8 mouse cellular contexts compared by ENCODE assay signal in the genomic region with DNA sequence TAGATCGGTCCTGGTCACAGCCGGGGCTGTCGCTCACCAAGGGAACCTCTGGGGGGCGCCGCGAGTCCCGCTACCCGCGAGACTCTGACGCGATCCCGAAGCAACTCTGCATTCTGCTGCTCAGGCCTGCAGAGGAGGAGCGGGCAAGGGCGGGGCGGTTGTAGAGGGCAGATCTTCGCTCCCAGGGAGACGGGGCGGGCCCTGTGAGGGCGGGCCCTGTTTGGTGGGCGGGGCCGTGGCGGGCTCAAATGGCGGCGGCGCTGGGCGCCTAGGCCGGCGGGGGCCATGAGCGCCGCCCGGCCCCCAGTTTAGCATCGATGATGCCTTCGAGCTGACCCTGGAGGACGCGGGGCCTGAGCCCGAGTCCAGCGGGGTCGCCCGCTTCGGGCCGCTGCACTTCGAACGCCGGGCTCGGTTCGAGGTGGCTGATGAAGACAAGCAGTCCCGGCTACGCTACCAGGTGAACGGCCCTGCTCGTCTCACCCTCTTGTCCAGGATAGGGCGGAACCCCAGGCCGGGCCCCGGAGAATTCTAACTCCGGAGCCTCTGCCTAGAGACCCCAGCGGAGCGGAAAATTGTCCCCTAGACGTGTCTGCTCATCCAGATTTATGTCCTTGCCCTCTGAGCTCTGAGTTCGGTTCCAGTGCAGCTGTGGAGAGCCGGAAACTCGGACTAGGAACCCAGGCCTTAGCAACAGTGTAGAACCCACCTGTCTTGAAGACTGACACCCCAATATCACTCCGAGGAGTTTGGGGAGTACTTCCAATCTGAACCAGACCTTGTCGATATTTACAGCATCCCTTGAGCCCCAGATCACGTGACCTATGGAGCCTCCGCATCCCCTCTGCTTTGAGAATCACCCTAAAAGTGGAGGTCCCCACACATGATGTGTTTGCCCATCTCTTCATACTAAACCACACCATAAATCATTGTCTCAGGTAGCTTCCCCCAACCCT. TPM values are rescaled to one million over a fixed set of nuclear protein-coding genes. Genes with fewer than 3 reads are reported as not detected.
DNase-seq lines count a peak whose midpoint lies in the region; ATAC-seq and TF ChIP-seq lines count a peak whose summit lies in the region.

A gene (minus strand): TSS at position 118 of the 956 bp plus-strand sequence.

- DNase-seq in brain, embryonic 14.5 days (ENCODE audit: low read depth) = peak; percentile 99
- peak; percentile 100 for DNase-seq in kidney, postnatal 0 days (ENCODE audit: low spot score)
- DNase-seq in liver, embryonic 11.5 days (ENCODE audit: low spot score) = peak; percentile 98
- DNase-seq in naive thymus-derived CD4-positive, alpha-beta T cell, adult 2 months (ENCODE audit: low read depth) = peak; percentile 98

- under 1% methylated on average over 64 of the region's 64 CpGs for WGBS in heart, embryonic 12.5 days
- under 1% methylated on average over 64 of the region's 64 CpGs for WGBS in kidney, postnatal 0 days
- WGBS in liver, embryonic 11.5 days = 2% methylated on average over 63 of the region's 64 CpGs
- under 1% methylated on average over 60 of the region's 64 CpGs for WGBS in stomach, embryonic 14.5 days

- peak; percentile 91 for TF ChIP-seq POLR2A in brain, embryonic 14.5 days (IDR thresholded peaks at IDR 0.05; ENCODE audit: borderline replicate concordance, extremely low read depth, insufficient read depth, insufficient read length, poor library complexity, severe bottlenecking)

- H3K9me3 ChIP-seq in erythroblast, embryonic 14.5 days (ENCODE audit: control insufficient read depth, low read length) = peaks cover 4% of the 10 kb centered on the region
- H3K9me3 ChIP-seq in heart, embryonic 12.5 days (replicated peaks) = no peaks in the 10 kb centered on the region
- H3K9me3 ChIP-seq in kidney, postnatal 0 days (replicated peaks; ENCODE audit: low read length) = no peaks in the 10 kb centered on the region
- H3K9me3 ChIP-seq in liver, embryonic 11.5 days (ENCODE audit: control insufficient read depth, low read length) = no peaks in the 10 kb centered on the region
- no peaks in the 10 kb centered on the region for H3K9me3 ChIP-seq in stomach, embryonic 14.5 days (ENCODE audit: control insufficient read depth, low read depth, low read length)

- peak; percentile 74 for TF ChIP-seq CTCF in C2C12 (IDR thresholded peaks at IDR 0.05; ENCODE audit: control insufficient read depth, insufficient read depth, insufficient read length)
- peak; percentile 71 for TF ChIP-seq CTCF in brain, embryonic 14.5 days (IDR thresholded peaks at IDR 0.05; ENCODE audit: borderline replicate concordance, extremely low read depth, insufficient read depth, insufficient read length)
- TF ChIP-seq CTCF in kidney, postnatal 0 days (IDR thresholded peaks at IDR 0.05; ENCODE audit: low read depth) = peak; percentile 78

- peak within 1 kb of the TSS; percentile 77 for H3K4me2 ChIP-seq in heart, embryonic 12.5 days
- peak within 1 kb of the TSS; percentile 84 for H3K4me2 ChIP-seq in kidney, postnatal 0 days (ENCODE audit: low read length)
- H3K4me2 ChIP-seq in liver, embryonic 11.5 days = peak within 1 kb of the TSS; percentile 87
- H3K4me2 ChIP-seq in stomach, embryonic 14.5 days (replicated peaks; ENCODE audit: low read depth, low read length) = peak within 1 kb of the TSS; percentile 86

- peak within 1 kb of the TSS; percentile 86 for H3K9ac ChIP-seq in heart, embryonic 12.5 days
- H3K9ac ChIP-seq in kidney, postnatal 0 days (ENCODE audit: low read depth, low read length) = peak within 1 kb of the TSS; percentile 91
- H3K9ac ChIP-seq in liver, embryonic 11.5 days (ENCODE audit: low read depth, low read length) = peak within 1 kb of the TSS; percentile 90
- peak within 1 kb of the TSS; percentile 77 for H3K9ac ChIP-seq in stomach, embryonic 14.5 days (replicated peaks; ENCODE audit: low read depth, low read length)

- H3K27me3 ChIP-seq in C2C12 (ENCODE audit: control insufficient read depth, insufficient read depth, insufficient read length) = no peaks in the 10 kb centered on the region
- H3K27me3 ChIP-seq in erythroblast, embryonic 14.5 days (ENCODE audit: control insufficient read depth) = no peaks in the 10 kb centered on the region
- H3K27me3 ChIP-seq in heart, embryonic 12.5 days (replicated peaks) = no peaks in the 10 kb centered on the region
- H3K27me3 ChIP-seq in kidney, postnatal 0 days (ENCODE audit: insufficient read depth, low read length) = no peaks in the 10 kb centered on the region
- no peaks in the 10 kb centered on the region for H3K27me3 ChIP-seq in liver, embryonic 11.5 days (replicated peaks; ENCODE audit: control insufficient read depth, insufficient read depth, low read length)
- no peaks in the 10 kb centered on the region for H3K27me3 ChIP-seq in stomach, embryonic 14.5 days (ENCODE audit: control insufficient read depth, insufficient read depth, low read length)

- peak within 1 kb of the TSS; percentile 87 for H3K4me3 ChIP-seq in C2C12 (ENCODE audit: insufficient read depth, poor library complexity, severe bottlenecking)
- peak within 1 kb of the TSS; percentile 86 for H3K4me3 ChIP-seq in erythroblast, embryonic 14.5 days (replicated peaks)
- peak within 1 kb of the TSS; percentile 71 for H3K4me3 ChIP-seq in heart, embryonic 12.5 days
- peak within 1 kb of the TSS; percentile 77 for H3K4me3 ChIP-seq in kidney, postnatal 0 days (replicated peaks; ENCODE audit: low read depth, low read length)
- peak within 1 kb of the TSS; percentile 83 for H3K4me3 ChIP-seq in liver, embryonic 11.5 days (ENCODE audit: low read depth, low read length)
- H3K4me3 ChIP-seq in stomach, embryonic 14.5 days (ENCODE audit: low read depth, low read length) = peak within 1 kb of the TSS; percentile 80

- H3K79me3 ChIP-seq in C2C12 (ENCODE audit: low read depth) = peaks cover 6% of the 10 kb centered on the region

- peaks cover 10% of the 10 kb centered on the region for H3K36me3 ChIP-seq in C2C12 (ENCODE audit: control insufficient read depth, insufficient read depth)
- peaks cover 44% of the 10 kb centered on the region for H3K36me3 ChIP-seq in erythroblast, embryonic 14.5 days (ENCODE audit: control insufficient read depth)
- peaks cover 33% of the 10 kb centered on the region for H3K36me3 ChIP-seq in heart, embryonic 12.5 days
- H3K36me3 ChIP-seq in kidney, postnatal 0 days (ENCODE audit: insufficient read depth, low read length) = peaks cover 11% of the 10 kb centered on the region
- peaks cover 4% of the 10 kb centered on the region; the same call in 1 of the 2 replicates for H3K36me3 ChIP-seq in liver, embryonic 11.5 days (ENCODE audit: control insufficient read depth, insufficient read depth, low read length)
- peaks cover 13% of the 10 kb centered on the region; the same call in 1 of the 2 replicates for H3K36me3 ChIP-seq in stomach, embryonic 14.5 days (ENCODE audit: control insufficient read depth, insufficient read depth, low read length)

- ATAC-seq in heart, embryonic 12.5 days (ENCODE audit: insufficient number of reproducible peaks, low FRiP score) = peak; percentile 96
- peak; percentile 94 for ATAC-seq in kidney, postnatal 0 days (replicated peaks; ENCODE audit: low FRiP score, low read depth)
- peak; percentile 93 for ATAC-seq in liver, embryonic 11.5 days (replicated peaks; ENCODE audit: low FRiP score)
- peak; percentile 94 for ATAC-seq in stomach, embryonic 14.5 days (ENCODE audit: insufficient number of reproducible peaks, insufficient read depth, low FRiP score, low read depth)

- H3K4me1 ChIP-seq in erythroblast, embryonic 14.5 days (ENCODE audit: control insufficient read depth) = peaks cover 89% of the 10 kb centered on the region
- H3K4me1 ChIP-seq in heart, embryonic 12.5 days (replicated peaks) = peaks cover 25% of the 10 kb centered on the region
- peaks cover 14% of the 10 kb centered on the region; the same call in 1 of the 2 replicates for H3K4me1 ChIP-seq in kidney, postnatal 0 days (replicated peaks; ENCODE audit: insufficient read depth, low read length)
- peaks cover 24% of the 10 kb centered on the region for H3K4me1 ChIP-seq in liver, embryonic 11.5 days (replicated peaks; ENCODE audit: control insufficient read depth, insufficient read depth, low read length)
- peaks cover 11% of the 10 kb centered on the region for H3K4me1 ChIP-seq in stomach, embryonic 14.5 days (ENCODE audit: control insufficient read depth, insufficient read depth, low read length)

- H3ac ChIP-seq in C2C12 (ENCODE audit: control insufficient read depth, insufficient read length, low read depth) = peak within 1 kb of the TSS; percentile 83

- 0 out of 2 replicates have a peak within 1 kb of the TSS, but pooled peaks have one; percentile 11 for H3K27ac ChIP-seq in heart, embryonic 12.5 days (ENCODE audit: poor library complexity, severe bottlenecking)
- peak within 1 kb of the TSS; percentile 66 for H3K27ac ChIP-seq in kidney, postnatal 0 days
- H3K27ac ChIP-seq in liver, embryonic 11.5 days (ENCODE audit: low read depth, low read length) = peak within 1 kb of the TSS; percentile 70
- H3K27ac ChIP-seq in stomach, embryonic 14.5 days (ENCODE audit: low read length) = peak within 1 kb of the TSS; percentile 39; the same call in 1 of the 2 replicates

- H3K79me2 ChIP-seq in C2C12 (ENCODE audit: control insufficient read depth, insufficient read depth) = peaks cover 20% of the 10 kb centered on the region

TF ChIP-seq in C2C12, 6 proteins besides CTCF, POLR2A, EP300 and RAD21:
- TF ChIP-seq CEBPB (IDR thresholded peaks at IDR 0.05; ENCODE audit: low read depth) (no peak), USF1 (IDR thresholded peaks at IDR 0.05; ENCODE audit: low read depth) (peak; percentile 97)

RNA-seq across cellular contexts. Expression of the gene that starts here (rescaled TPM):
- polyA plus RNA-seq in C2C12 (2012; fragmentation: generic; extraction: Trizol) = 208 TPM
- 80.0 and 88.6 TPM in 2 replicates for polyA plus RNA-seq in brain, embryonic 14.5 days (2012; rRNA removed)
- polyA plus RNA-seq in erythroblast, embryonic 14.5 days (2012) = 23.9 and 25.1 TPM in 2 replicates
- polyA plus RNA-seq in heart, embryonic 12.5 days (2016; fragmentation: Nextera tagmentation; extraction: Ambion mirVana) = 80.4 and 82.6 TPM in 2 replicates
- polyA plus RNA-seq in kidney, postnatal 0 days (2015; fragmentation: Nextera tagmentation; extraction: Ambion mirVana) = 83.2 and 84.2 TPM in 2 replicates
- polyA plus RNA-seq in liver, embryonic 11.5 days (2014; fragmentation: Nextera tagmentation; extraction: Ambion mirVana) = 56.2 and 61.8 TPM in 2 replicates
- polyA plus RNA-seq in stomach, embryonic 14.5 days (2014; fragmentation: Nextera tagmentation; extraction: Ambion mirVana) = 95.3 and 101 TPM in 2 replicates

Comparison
In these comparisons a context has a peak if more than half of its experiments do, and no peak if none do; other contexts are left out.
1. Peak in every context shown above with its lines: DNase-seq, ATAC-seq, H3K4me3 ChIP-seq and H3K27ac ChIP-seq.
2. H3K27ac ChIP-seq: peak in every context shown above with its lines; median percentile 70 in liver, embryonic 11.5 days; 66 in kidney, postnatal 0 days; 39 in stomach, embryonic 14.5 days; 11 in heart, embryonic 12.5 days.